Mouse (Mus musculus) lung, adult 2 months (tissue): ENCODE measurements around the gene Fetub.

Experiments used
- CTCF ChIP-seq: fragments of 200-500 bp; IDR thresholded peaks from 2 replicates; pipeline ENCODE4 v1.5.1; 2011; ENCODE audit warnings: mild to moderate bottlenecking, low read length, control low read depth; ENCODE audit not compliant: insufficient read depth
- POLR2A ChIP-seq: fragments of 200-500 bp; IDR thresholded peaks from 2 replicates; pipeline ENCODE4 v1.6.1; 2011; ENCODE audit warnings: low read depth, mild to moderate bottlenecking, control low read depth, low read length, borderline replicate concordance; ENCODE audit errors: extremely low read depth

GRCm38 (mm10) chr16:22911986-22912385, 6.1 kb upstream of the Fetub start:
- TF ChIP-seq CTCF, result no peak
- TF ChIP-seq POLR2A, result no peak
